Mouse (Mus musculus) embryonic facial prominence, embryonic 15.5 days (tissue): Measurements from ENCODE around the gene Jmjd4. TPM values are rescaled to one million over a fixed set of nuclear protein-coding genes. Genes with fewer than 3 reads are reported as not detected.

Experiments
- ATAC-seq: fragments of 200-750 bp; cut with Nextera tagmentation; 2 replicates; pipeline ENCODE4 v1.8.0; 2017; ENCODE audit warnings: low read depth, moderate TSS enrichment; ENCODE audit not compliant: insufficient number of reproducible peaks, low FRiP score, low TSS enrichment
- H3K27ac ChIP-seq: fragments of 300-500 bp; sonication (generic); replicated peaks from 2 replicates; pipeline ENCODE4 v1.5.1; 2015; ENCODE audit warnings: mild to moderate bottlenecking, inconsistent platforms
- H3K27me3 ChIP-seq: fragments of 300-500 bp; sonication (generic); 2 replicates; pipeline ENCODE4 v1.6.1; 2015; ENCODE audit warnings: inconsistent platforms
- H3K36me3 ChIP-seq: fragments of 300-500 bp; sonication (generic); 2 replicates; pipeline ENCODE4 v1.6.1; 2015; ENCODE audit warnings: mild to moderate bottlenecking, inconsistent platforms
- H3K4me1 ChIP-seq: fragments of 300-500 bp; sonication (generic); 2 replicates; pipeline ENCODE4 v1.6.1; 2015; ENCODE audit warnings: inconsistent platforms
- H3K4me2 ChIP-seq: fragments of 300-500 bp; sonication (generic); replicated peaks from 2 replicates; pipeline ENCODE4 v1.6.1; 2015; ENCODE audit warnings: mild to moderate bottlenecking, inconsistent platforms
- H3K4me3 ChIP-seq: fragments of 300-500 bp; sonication (generic); replicated peaks from 2 replicates; pipeline ENCODE4 v1.5.1; 2015; ENCODE audit warnings: mild to moderate bottlenecking, inconsistent platforms
- H3K9ac ChIP-seq: fragments of 300-500 bp; sonication (generic); 2 replicates; pipeline ENCODE4 v1.6.1; 2015; ENCODE audit warnings: inconsistent platforms
- H3K9me3 ChIP-seq: fragments of 300-500 bp; sonication (generic); replicated peaks from 2 replicates; pipeline ENCODE4 v1.6.1; 2016; ENCODE audit warnings: inconsistent platforms
- WGBS: fragments of 180-500 bp; shearing (Covaris S2); methylation state at CpG from one replicate; pipeline ENCODE4 v1.1.7; 2015; 5-methylcytosine and 5-hydroxymethylcytosine counted together
- polyA plus RNA-seq: library from polyadenylated mRNA; unstranded; fragments of >200 nt; fragmentation: Nextera tagmentation; extraction: Ambion mirVana; gene quantifications from 2 replicates; pipeline ENCODE4 v1.2.1, GENCODE M21; 2015

Gene Jmjd4
- polyA plus RNA-seq, 1 experiment from 2014 or later: 12.1 TPM

DNA sequence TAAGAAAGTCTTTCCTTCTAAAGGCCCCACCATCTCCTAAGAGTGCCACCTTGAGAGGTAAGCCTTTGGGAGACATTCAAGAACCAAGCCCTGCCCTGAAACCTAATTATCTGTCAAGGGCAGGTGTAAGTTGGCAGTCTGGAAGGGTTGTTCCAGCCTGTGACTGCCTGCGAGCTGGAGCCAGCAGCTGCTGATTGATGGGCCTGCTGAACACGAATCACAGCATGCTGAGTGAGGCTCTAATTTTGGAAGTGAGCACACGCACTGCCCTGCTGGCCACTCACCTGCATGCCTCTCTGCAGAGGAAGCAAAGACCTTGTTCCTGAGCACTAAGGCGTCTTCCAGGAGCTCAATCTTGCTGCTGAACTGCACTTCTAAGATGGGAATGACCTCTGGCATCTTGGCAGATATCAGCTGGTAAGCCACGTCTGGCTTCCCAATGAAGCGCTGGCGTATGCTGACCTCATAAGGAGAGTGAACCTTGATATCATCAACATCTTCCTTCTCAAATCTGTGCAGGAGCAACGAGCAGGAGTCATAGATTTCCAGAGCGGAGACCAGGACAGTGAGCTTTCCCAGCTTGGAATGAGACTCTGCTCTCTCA, 21.7 kb upstream of the Jmjd4 start:
- H3K4me3 ChIP-seq: no peak overlapping the region
- no peaks in the 10 kb centered on the region for H3K9me3 ChIP-seq
- H3K4me1 ChIP-seq: peaks cover 16% of the 10 kb centered on the region
- H3K27me3 ChIP-seq: no peaks in the 10 kb centered on the region
- no peak overlapping the region for H3K4me2 ChIP-seq
- H3K27ac ChIP-seq: no peak overlapping the region
- no peak overlapping the region for H3K9ac ChIP-seq
- no peak for ATAC-seq
- H3K36me3 ChIP-seq: peaks cover 48% of the 10 kb centered on the region
- WGBS: 83% methylated on average over 9 of the region's 9 CpGs

DNA sequence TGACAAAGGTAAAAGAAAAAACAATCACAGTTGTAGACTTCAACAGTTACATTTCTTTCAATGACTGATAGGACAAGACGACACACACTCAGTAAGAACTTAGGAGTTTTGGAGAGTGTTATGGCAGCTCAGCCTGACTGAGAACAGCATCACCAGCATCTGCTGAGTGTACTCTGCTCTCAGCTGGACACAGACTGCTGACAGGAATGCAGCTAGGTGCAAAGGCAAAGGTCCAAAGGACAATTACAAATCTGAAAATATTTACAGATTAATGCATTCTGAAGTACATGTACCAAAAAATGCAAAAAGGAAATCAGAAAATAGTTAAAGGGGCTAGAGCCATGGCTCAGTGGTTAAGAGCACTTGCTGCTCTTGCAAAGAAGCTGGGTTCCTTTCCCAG, 19.9 kb upstream of the Jmjd4 start:
- Histone ChIP-seq H3K27me3 (no peaks in the 10 kb centered on the region), H3K4me3 (no peak overlapping the region), H3K9ac (no peak overlapping the region), H3K36me3 (peaks cover 48% of the 10 kb centered on the region), H3K9me3 (no peaks in the 10 kb centered on the region), H3K27ac (no peak overlapping the region), H3K4me2 (no peak overlapping the region), H3K4me1 (peaks cover 8% of the 10 kb centered on the region)
- ATAC-seq: no peak
- WGBS: 83% methylated on average over 1 of the region's 1 CpGs

DNA sequence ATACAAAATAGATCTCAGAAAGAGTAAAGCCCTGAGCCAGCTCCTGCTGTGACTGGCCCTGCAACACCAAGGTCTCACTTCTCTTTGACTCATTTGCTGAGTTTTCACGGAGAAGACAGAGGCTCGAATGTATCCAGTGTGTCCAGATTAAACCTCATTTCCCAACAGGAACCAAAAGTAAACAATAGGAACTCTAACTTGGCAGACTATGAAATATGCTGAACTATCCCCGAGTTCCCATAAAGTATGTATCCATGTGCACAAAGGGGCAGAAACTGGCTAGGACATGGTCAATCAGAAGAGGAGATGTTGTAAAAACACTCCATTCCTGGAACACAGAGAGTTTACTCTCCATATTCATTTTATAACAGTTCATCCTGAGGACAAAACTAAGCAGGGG, 17.6 kb upstream of the Jmjd4 start:
- Histone ChIP-seq H3K4me2 (no peak overlapping the region), H3K9ac (no peak overlapping the region), H3K4me3 (no peak overlapping the region), H3K27me3 (no peaks in the 10 kb centered on the region), H3K4me1 (no peaks in the 10 kb centered on the region), H3K27ac (no peak overlapping the region), H3K36me3 (peaks cover 50% of the 10 kb centered on the region), H3K9me3 (0 out of 2 replicates have a peak, but pooled peaks cover 5% of the 10 kb centered on the region)
- 67% methylated on average over 3 of the region's 3 CpGs for WGBS
- ATAC-seq: no peak

DNA sequence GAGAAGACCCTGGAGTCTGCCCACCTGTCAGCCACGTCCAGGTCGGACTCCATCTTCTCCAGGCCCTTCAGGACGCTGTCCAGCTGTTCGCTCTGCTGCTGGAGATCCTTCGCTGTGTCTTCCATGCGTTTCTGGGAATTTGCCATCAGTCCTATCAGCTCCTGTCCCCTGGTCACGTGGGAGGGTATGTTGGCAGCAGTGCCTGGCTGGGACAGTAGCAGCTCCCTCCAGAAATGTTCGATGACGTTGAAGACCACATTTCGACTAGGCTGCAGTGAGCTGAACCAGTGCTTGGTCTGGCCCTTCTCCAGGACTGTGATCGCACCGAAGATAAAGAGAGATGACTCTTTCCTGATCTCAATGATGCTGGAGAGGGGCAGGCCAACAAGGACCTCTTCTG, 11.9 kb upstream of the Jmjd4 start:
- 92% methylated on average over 12 of the region's 12 CpGs for WGBS
- no peak overlapping the region for H3K27ac ChIP-seq
- H3K9me3 ChIP-seq: 0 out of 2 replicates have a peak, but pooled peaks cover 5% of the 10 kb centered on the region
- H3K36me3 ChIP-seq: peaks cover 36% of the 10 kb centered on the region
- no peaks in the 10 kb centered on the region for H3K4me1 ChIP-seq
- no peak overlapping the region for H3K9ac ChIP-seq
- no peaks in the 10 kb centered on the region for H3K27me3 ChIP-seq
- no peak for ATAC-seq
- H3K4me3 ChIP-seq: no peak overlapping the region
- no peak overlapping the region for H3K4me2 ChIP-seq

DNA sequence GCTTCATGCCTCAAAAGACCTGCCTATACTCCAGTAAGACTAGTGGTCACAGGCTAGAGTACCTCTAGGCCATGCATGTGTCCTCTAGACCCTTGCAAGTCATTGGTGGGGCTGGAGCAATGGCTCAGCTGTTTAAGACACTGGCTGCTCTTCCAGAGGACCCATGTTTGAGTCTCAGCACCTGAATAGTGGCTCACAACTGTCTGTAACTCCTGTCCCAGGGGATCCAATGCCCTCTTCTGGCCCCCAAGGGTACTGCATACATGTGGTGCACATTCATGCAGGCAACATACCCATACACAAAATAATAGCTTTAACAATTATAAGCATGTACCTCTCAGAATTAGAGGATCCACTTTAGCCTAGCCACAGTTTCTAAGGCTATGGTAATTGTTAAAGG, 6.7 kb upstream of the Jmjd4 start:
- Histone ChIP-seq H3K27me3 (no peaks in the 10 kb centered on the region), H3K36me3 (peaks cover 6% of the 10 kb centered on the region; the same call in 1 of the 2 replicates), H3K4me1 (no peaks in the 10 kb centered on the region), H3K4me2 (no peak overlapping the region), H3K4me3 (no peak overlapping the region), H3K9ac (no peak overlapping the region), H3K27ac (no peak overlapping the region), H3K9me3 (no peaks in the 10 kb centered on the region)
- no peak for ATAC-seq

DNA sequence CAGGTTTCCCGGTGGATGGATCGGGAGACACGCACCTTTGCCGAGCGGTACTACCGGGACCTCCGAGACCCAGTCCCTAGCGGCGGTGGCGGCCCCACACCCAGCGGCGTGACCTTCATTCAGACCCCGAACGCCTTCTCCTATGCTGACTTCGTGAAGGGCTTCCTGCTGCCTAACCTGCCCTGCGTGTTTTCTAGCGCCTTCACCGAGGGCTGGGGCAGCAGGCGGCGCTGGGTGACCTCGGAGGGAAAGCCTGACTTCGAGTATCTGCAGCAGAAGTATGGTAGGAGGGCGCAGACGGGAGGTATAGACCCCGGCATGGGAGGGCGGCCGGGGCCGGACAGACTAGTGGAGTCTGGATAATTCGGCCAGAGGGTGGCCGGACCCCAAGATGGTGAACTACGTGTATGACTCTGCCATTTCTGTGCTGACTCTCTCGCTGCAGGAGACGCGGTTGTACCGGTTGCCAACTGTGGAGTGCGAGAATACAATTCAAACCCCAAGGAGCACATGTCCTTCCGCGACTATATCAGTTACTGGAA, 456 bp downstream of the Jmjd4 start:
- Histone ChIP-seq H3K4me2 (peak overlapping the region; percentile 75), H3K36me3 (peaks cover 27% of the 10 kb centered on the region), H3K27me3 (no peaks in the 10 kb centered on the region), H3K4me3 (peak overlapping the region; percentile 89), H3K27ac (peak overlapping the region; percentile 85), H3K4me1 (peaks cover 22% of the 10 kb centered on the region), H3K9me3 (no peaks in the 10 kb centered on the region), H3K9ac (peak overlapping the region; percentile 73)
- peak; percentile 51 for ATAC-seq
- WGBS: under 1% methylated on average over 38 of the region's 38 CpGs

DNA sequence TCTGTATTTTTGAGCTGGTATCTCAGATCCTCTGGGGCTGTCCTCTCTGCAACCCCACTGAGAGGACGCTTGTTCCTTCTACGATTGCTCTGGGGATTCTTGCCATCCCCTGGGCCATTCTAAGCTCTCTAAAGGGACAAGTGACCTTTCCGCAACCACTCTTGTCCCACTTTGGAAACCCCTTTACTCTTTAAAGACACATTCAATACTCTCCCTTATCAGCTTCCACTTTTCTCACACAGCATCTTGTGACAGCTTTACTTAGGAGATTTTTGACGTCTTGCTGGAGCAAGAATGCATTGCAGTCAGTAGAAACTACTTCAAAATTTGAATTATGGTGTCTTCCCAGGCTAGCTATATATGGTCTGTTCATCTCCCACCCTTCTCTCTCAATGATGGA, 1.2 kb downstream of the Jmjd4 start, which contains the start of gene Snap47:
Gene Snap47 (minus strand): TSS at position 101 of the 400 bp plus-strand sequence.
- Histone ChIP-seq H3K4me2 (peak within 1 kb of the TSS; percentile 75), H3K27ac (peak within 1 kb of the TSS; percentile 85), H3K36me3 (peaks cover 35% of the 10 kb centered on the region), H3K9ac (peak within 1 kb of the TSS; percentile 73), H3K4me3 (peak within 1 kb of the TSS; percentile 89), H3K27me3 (no peaks in the 10 kb centered on the region), H3K4me1 (peaks cover 22% of the 10 kb centered on the region), H3K9me3 (no peaks in the 10 kb centered on the region)
- no peak for ATAC-seq
- 79% methylated on average over 4 of the region's 4 CpGs for WGBS

DNA sequence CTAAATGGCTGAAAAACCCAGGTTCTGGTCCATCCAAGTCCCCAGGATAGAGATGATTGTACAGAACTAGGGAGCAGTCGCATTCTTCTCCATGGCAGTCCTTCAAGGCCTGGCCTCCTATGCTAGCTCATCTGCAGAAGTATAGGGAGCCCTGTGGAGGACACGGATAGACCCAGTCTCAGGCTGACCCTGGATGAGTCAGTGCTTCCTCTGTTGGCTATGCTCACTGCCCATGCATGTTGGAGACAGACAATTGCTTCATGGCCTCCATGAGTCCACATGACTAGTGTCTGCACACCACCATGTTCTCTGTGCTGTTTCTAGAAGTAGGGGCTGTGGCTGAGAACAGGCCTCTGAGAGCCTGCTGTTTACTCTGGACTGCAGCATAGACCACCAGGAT, 6.5 kb downstream of the Jmjd4 start:
- ATAC-seq: no peak
- 92% methylated on average over 2 of the region's 2 CpGs for WGBS
- Histone ChIP-seq H3K4me2 (no peak overlapping the region), H3K9ac (no peak overlapping the region), H3K27me3 (no peaks in the 10 kb centered on the region), H3K36me3 (peaks cover 56% of the 10 kb centered on the region), H3K4me1 (peaks cover 14% of the 10 kb centered on the region), H3K27ac (no peak overlapping the region), H3K4me3 (no peak overlapping the region), H3K9me3 (no peaks in the 10 kb centered on the region)

DNA sequence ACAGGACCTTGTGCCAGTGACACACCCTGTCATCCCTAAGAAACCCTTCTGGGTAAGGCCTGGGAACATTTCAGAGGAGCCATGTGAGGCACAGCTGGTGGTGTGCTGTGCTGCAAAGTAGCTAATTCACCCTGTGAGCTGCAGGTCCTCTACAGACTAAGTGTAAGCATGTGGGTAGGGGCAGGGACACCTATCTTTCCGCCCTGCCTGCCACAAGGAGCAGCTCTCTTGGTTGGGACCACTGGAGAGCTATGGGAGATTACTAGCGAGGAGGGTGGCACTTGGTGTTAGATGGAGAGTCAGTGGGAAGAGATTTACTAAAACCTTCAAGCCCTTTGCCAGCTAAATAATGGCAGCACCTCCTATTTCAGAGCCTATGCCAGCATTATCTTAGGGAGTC, 7.0 kb downstream of the Jmjd4 start:
- Histone ChIP-seq H3K4me2 (no peak overlapping the region), H3K9me3 (0 out of 2 replicates have a peak, but pooled peaks cover under 1% of the 10 kb centered on the region), H3K9ac (no peak overlapping the region), H3K4me3 (no peak overlapping the region), H3K4me1 (peaks cover 13% of the 10 kb centered on the region), H3K36me3 (peaks cover 59% of the 10 kb centered on the region), H3K27ac (no peak overlapping the region), H3K27me3 (no peaks in the 10 kb centered on the region)
- 86% methylated on average over 2 of the region's 2 CpGs for WGBS
- no peak for ATAC-seq

DNA sequence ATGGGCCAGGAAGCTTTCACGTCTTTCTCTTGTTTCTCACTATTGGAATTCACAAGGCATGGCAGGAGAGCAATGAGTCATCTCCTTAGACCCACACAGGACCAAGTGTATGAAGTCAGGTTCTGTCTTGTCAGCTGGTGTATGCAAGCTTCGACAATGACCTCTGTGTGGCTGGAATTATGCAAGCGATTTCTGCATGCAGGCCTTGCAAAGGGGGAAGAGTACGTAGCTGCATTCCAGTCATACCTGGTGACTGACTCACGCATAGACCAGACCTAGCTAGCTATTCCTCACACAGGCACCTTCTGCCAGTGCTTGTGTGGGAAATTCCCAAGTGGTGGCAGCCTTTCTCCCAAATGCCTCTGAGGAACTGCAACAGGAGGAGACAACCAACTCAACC, 9.1 kb downstream of the Jmjd4 start:
- Histone ChIP-seq H3K4me1 (peaks cover 13% of the 10 kb centered on the region), H3K27me3 (no peaks in the 10 kb centered on the region), H3K4me2 (no peak overlapping the region), H3K36me3 (peaks cover 66% of the 10 kb centered on the region), H3K9me3 (peaks cover 21% of the 10 kb centered on the region), H3K9ac (no peak overlapping the region), H3K27ac (peak overlapping the region; percentile 74), H3K4me3 (no peak overlapping the region)
- peak; percentile 85 for ATAC-seq
- WGBS: 24% methylated on average over 5 of the region's 5 CpGs

DNA sequence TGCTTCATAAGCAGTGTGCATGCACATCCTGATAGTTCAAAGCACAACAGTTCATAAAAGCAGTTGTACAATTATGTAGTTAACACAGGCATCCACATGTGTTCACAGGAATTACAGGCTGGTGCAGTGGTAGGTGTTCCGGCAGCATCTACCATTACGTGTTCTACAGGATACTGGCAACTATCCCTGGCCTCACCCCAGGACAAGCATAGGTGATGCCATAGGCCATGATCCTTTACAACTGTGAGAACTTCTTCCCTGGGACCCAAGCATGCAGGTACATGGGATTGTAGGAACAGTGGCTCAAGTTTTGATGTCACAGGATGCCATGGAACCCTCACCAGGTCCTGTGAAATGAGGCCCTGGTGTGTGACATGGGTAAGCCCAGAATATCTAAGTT, 10.6 kb downstream of the Jmjd4 start:
- Histone ChIP-seq H3K4me2 (no peak overlapping the region), H3K9me3 (peaks cover 33% of the 10 kb centered on the region), H3K27ac (no peak overlapping the region), H3K4me3 (no peak overlapping the region), H3K27me3 (no peaks in the 10 kb centered on the region), H3K36me3 (peaks cover 64% of the 10 kb centered on the region), H3K4me1 (peaks cover 13% of the 10 kb centered on the region), H3K9ac (no peak overlapping the region)
- WGBS: 88% methylated on average over 2 of the region's 2 CpGs
- no peak for ATAC-seq
